Mouse (Mus musculus) erythroblast, embryonic 14.5 days (primary cell): ENCODE results near the gene Tmem201.

Experiments used
- GATA1 ChIP-seq: IDR thresholded peaks from 2 replicates; pipeline ENCODE4 v1.6.1; 2012; ENCODE audit warnings: low read length, inconsistent platforms, mixed read lengths
- TAL1 ChIP-seq: IDR thresholded peaks from 3 replicates; pipeline ENCODE4 v1.6.1; 2012; ENCODE audit warnings: low read length, inconsistent platforms, mixed read lengths

GRCm38 (mm10) chr4:149678006-149678405 is 59.8 kb downstream of the Tmem201 start:
- TF ChIP-seq GATA1 (no peak), TAL1 (no peak)
